Mouse (Mus musculus) ovary, postnatal 36 days (tissue): ENCODE data around the gene Pde5a.

ENCODE experiments used
- DNase-seq: peaks from one replicate; pipeline ENCODE4 v3.0.0; 2022; ENCODE audit warnings: low spot score, mixed read lengths

Pde5a gene

DNA sequence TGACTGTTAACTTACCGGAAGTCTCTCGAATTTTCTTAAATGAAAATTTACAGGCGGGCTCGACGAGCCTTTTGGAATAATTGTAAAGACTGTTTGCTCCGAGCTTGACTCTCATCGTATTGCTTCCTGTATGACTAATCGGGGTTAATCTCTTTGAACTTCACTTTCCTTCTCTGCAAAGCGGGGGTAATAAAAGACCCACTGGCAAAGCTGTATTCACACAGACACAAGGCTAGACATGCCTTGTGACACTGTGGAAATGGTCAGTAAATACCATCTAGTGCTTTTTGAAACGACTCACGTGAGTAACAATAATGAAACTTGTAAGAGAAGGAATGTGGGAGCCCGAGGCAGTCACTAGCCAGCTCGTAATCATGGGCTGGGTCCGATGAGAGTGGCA, 35.0 kb downstream of the Pde5a start:
- no peak for DNase-seq

DNA sequence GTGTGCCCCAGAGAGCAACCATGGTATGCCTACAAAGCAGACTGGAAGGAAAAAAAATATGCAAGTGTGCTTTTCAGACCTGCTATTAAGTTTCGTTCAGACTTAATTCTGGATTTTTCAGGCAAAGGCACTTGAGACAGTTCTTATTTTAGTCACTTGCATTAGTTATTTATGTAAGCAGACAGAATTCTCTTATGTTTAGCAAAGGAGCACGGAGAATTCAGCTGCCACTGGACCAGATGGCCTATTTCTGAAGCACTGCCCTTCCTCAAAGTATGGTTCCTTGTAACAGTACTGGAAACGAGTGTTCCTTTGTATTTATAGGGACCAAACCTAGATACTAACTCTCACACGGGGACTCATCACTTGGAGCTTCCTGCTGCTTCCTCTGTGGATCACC, 38.2 kb downstream of the Pde5a start:
- DNase-seq, result no peak

DNA sequence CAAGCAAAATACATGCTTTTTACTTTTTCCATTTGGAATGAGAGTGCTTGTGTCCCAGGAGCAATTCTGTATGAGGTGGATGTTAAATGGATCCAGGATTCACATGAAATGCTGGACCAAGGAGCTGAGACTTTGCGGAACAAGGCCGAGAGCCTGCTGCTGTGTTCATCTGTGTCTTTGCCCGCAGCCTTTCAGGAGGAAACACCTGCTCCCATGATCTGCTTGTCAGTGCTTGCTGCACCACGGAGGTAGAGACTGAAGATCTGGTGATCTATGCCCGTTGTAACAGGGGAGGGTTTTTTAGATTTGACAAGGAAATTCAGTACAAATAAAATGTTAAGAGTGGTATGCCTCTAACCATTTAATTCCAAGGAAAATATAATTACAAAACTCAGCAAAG, 39.1 kb downstream of the Pde5a start:
- no peak for DNase-seq

DNA sequence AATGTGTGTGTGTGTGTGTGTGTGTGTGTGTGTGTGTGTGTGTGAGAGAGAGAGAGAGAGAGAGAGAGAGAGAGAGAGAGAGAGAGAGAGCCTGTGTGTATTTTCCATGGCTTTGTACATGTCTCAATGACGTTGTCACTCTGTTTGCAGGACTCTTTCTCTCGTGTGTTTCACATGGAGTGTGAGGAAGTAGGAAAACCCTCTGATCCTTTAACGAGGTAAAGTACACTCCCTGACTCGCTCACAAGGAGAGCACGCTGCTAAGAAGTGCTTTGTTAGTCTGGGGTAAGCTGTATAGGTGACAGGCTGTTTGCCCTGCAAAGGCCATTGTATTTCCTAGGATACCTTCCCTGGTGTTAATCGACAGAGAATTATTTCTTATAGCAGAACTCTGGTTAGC, 52.7 kb downstream of the Pde5a start:
- DNase-seq, result no peak

DNA sequence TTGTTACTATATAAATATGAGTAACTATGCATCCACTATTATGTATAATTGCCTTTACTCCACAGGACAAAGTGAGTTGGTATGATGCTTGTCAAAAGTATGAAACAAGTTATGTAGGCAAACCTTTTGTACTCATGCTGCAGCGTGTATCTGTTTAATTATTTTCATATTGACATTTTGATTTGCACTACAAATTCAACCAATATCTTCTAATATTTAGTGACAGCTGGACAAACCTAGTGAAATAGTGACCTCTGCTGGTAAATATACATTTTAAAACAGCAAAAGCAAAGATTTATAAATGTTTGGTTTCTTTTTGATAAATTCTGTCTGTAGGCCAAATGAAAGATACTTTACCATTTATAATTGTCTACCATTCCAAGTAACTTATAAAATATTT, 55.5 kb downstream of the Pde5a start:
- no peak for DNase-seq

DNA sequence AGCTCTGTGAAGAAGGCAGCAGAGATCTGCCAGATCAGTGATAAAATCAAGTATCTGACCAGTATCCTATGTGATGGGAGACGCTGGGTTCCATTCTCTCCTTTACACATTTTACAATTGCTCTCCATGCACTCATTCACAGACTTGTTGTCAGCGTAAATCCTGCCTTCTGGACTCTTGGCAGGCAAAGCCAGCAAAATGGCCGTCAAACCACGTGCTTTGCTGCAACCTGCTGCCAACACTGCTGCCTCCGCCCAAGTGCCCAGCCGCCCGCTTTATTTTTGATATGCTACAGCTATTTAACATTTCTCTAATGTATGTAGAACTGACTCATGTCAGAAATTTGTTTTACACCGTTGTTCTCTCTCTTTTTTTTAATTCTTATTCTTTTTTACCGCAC, 59.6 kb downstream of the Pde5a start:
- DNase-seq, result no peak

DNA sequence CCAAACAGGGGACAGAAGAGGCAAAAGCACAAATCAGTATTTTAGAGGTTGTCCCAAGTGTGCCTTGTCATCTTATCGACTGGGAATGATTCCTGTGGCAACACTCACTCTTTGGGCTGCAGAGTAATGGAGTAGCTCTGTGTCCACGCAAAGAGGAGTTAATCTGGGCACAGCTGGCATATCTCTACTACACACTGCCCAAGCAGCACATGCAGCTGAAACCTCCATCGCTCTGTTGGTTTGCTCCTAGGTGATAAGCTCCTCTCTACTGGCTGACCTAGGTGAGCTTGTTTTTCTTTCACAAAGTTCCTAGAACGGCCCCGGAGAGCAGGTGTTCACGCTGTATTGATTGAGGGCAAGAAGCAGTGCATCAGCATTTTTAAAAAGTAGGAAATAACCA, 60.8 kb downstream of the Pde5a start:
- DNase-seq, result no peak

DNA sequence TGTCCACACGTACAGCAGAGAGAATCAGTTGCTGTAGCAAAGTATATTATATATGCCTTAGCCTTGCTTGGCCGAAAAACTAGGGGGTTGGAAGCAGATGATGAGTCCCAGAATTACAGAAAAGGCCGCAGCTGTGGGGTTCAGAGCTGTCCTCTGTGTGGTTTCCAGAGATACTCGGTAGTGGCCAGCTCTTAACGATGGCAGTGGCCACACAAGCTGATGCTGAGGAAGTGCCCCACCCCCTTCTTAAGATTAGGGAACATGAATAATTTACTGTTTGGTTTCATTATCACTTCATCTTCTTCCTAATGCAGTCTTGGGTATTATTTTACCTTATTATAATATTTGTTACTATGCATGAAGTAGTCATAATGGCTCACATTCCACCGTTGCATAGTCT, 71.3 kb downstream of the Pde5a start:
- no peak for DNase-seq

DNA sequence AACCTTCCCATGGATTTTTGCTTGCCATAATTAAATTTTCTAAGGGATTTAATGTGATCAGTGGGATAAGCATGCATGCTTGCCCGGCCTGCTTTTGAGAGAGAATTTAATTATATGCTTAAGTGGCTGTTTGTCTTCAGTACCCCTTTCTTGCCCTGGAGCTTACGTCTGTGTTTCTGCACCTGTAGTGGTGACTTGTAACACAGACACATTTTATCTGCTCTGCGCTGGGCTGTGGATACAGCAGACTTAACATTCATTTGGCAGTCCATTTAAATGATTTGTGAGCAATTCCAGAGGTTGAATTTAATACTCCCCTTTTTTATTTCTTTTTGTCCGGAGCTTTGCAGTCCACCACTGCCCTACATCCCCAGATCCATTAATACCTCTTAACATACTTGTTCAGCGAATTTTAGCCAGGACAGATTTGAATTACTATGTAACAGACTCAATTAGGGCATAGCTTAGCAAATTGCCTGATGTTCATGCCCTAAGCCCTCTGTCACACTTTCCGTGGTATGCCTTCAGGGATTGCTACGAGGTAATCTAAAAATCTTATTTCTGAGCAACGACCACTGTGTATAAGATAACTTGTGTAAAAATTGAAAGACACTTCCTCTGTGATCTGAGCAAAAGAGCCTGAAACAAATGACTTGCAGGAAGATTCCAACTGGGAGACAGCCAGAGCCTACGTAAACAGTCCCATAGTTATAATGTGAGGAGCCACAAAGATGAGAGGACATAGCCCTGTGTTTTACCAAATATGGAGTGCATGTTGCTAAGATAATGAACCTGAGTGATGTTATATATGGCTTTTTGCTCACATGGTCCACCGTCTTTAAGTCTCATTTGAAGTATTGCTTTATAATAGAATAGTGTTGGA, 72.0 kb downstream of the Pde5a start:
- DNase-seq, result no peak

DNA sequence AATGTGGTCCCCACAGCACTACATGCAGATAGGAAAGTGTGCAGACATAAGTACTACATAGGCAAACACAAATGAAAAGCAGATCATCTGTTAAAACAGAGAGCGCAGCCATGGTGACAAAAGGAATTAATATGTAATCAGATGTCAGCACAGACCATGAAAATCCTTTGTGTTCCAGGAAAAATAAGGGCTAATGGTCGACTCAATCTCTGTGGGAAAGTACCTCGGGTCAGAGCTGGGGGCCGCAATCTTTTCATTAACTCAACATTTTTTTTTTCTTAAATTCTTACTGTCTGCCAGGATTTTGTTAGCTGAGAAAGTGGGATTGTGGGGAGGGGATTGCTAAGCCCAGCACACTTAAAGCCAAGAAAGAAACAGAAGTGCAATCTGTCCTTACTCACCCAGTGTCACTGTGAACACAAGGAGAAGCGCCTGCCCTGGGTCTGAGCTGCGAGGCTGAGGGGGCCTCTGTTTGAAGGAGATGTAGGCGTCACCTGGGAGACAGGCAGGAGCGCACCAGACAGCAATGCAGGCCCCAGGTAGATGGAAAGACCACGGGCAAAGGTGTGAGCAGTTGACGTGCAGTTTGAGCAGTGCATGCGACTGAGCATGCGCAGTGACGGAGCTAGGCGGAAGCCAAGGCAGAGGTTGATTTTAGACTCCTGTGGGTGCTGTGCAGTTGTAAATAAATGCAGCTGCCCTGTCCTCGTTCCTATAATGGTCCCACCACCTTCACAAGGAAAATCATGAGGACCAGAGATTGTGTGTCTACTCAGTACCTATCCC, 72.9 kb downstream of the Pde5a start:
- DNase-seq, result no peak

DNA sequence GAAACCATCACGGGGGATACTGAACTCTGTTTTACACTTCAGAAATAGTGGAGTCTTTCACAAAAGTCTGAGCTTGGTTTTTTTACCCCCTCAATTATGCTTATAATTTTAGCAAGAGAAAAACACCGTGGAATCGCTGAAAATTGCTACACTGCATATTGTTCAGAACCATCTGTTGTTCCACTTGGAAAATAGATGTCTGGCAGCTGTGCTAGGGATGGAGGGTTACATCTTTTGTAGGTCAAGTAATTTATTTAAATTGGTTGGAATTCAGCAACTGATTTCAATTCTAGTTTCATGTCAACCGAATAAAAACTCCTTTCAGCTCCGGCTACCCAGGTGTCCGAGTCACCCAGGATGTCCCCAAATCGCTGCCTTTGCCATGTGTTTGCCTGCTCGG, 78.6 kb downstream of the Pde5a start:
- no peak for DNase-seq

DNA sequence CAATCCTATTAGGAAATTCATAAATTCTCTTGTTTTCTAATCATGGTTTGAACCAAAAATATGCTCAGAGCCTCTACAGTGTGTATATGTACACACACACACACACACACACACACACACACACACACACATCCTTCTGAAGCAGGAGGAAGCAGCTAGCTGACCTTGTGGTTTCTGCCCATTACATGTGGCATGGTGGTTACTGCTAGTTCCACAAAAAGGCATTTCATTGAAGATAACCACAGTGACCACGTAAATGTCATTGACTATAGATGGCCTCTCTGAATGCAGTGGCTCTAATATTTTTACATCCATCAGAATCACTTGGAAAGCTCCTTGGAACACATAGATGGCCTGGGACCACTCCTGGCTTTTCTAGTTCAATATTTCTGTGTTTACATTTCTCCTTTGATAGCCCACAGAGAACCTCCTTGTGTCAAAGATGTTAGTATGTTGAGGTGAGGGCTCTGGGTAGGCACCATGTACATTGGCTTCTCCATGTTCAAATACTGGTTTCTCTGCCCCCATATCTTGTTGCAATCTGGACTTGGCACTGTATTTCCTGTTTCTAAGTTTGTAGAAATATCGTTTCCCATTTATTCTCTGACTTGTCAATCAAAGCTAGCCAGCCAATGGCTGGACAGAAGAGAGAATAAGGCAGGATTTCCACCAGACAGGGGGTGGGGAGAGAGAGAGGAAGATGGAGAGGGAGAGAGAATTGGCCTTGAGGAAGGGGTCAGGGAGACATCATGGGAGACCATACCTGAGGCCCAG, 81.5 kb downstream of the Pde5a start:
- no peak for DNase-seq

DNA sequence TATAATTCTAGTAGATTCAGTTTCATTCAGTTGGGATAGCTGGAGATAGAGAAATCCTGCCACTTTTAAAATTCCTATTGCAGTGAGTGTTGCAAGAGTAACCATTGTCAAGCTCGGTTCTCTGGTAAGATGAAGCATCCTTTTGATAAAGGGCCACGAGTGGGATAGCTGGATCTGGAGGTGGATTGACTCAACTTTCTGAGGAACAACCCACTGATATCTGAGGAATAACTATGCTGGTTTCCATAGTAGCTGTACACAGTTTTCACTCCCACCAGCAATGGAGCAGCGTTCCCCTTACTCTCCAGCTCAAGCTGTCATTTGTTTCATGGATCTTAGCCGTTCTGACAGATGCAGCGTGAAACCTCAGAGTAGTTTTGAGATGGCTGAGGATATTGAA, 82.2 kb downstream of the Pde5a start:
- DNase-seq, result no peak

DNA sequence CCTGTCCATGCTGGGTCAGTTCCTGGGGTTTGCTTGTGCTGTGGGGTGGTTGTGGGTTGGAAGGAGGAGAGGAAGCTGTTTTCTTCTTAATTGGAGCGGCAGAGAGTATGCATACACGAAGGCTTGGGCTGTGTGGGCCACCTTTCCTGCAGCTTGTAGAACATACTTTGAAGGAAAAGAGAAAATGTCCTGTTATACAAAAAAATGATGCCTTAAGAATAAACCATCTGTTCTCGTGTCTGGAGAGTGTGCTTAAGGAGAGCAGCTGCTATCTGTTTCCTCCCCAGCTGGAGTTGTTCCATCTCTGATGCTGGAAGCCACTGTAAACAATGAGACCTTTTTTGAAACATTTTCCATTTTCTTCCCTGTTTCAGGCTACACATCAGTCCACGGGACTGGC, 85.8 kb downstream of the Pde5a start:
- no peak for DNase-seq

DNA sequence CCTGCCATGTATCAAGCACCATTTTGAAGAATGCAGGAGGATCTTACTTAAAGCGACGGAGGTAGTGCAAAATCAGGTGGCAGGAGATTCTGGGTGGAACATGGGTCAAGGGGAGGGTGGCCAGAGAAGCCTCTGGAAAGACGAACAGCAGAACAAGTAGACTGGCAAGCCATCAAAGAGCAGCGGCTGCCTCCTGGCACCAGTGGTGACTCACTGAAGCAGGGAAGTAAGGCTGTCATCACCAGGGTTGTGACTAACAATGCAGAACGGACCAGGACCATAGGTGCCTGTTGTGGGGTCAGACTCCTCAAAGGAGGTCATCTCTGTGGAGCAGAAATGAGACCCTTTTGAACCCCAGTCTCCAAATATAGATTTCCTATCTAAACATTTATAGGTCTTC, 89.5 kb downstream of the Pde5a start:
- no peak for DNase-seq

DNA sequence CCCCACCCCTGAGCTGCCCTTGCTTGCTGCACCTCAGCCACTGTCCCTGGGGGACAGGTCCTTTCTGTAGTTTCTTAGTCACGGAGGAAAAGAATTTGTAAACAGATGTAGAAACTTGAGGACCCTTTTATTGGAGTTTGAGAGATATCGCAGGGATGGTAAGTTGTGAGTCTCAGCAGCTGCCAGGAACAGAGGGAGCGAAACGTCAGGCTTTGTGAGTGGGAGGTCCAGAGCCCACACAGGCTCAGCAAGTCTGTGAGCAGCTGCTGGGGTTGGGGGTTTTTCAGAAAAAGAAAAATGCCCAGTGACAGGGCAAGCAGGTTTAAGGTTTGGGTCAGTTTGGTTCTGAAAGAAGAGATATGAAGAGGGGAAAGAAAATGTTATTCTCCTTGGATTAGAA, 92.0 kb downstream of the Pde5a start:
- DNase-seq, result no peak

DNA sequence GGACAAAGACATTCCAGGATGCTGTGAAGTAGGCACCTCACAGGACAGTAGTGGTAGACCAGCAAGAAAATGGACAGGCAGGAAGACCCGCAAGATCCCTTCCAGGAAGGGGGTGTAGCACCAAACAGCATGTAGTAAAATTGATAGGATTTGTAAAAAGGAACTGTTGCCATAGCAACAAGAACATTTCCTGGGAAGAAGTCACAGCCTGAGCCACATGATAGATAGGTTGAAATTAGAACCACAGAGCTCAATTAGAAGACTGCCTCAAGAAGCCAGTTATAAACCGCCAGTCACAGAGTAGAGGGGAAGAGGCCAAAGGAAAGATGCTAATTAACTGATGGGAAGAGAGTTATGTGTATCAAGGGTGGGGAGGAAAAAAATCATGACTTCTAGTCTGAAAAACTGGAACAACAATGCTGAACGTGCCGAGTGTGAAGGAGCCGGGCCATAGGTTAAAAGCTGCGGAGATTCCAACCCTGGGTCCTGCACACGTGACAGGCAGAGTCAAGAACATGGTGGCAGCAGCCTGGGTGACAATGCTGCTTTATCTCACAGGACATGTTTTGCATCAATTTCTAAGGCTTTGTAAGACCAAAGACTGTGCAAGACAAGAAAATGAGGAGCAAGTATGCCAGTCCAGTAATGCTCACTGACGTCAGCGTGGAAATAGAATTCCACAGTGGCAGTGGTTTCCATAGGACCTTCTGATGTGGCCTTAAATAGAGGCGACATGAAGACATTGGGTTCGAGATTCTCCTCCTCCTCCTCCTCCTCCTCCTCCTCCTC, 99.7 kb downstream of the Pde5a start:
- DNase-seq, result no peak

DNA sequence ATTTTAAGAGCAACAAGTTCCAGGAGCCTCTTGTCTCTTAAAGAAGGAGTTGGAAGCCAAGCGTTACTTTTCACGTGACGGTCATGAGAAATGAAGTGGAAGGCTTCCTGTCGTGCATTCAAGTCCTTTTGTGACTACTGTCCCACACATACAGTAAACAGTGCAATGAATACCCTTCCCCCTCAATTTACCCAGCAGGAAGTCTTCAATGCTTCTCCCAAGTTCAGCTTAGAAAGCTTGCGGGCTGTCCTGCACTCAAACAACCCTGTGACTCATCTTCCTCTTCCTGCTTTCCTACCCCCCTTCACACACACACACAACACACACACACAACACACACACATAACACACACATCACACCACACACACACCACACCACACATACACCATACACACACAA, 105.8 kb downstream of the Pde5a start:
- DNase-seq, result no peak

DNA sequence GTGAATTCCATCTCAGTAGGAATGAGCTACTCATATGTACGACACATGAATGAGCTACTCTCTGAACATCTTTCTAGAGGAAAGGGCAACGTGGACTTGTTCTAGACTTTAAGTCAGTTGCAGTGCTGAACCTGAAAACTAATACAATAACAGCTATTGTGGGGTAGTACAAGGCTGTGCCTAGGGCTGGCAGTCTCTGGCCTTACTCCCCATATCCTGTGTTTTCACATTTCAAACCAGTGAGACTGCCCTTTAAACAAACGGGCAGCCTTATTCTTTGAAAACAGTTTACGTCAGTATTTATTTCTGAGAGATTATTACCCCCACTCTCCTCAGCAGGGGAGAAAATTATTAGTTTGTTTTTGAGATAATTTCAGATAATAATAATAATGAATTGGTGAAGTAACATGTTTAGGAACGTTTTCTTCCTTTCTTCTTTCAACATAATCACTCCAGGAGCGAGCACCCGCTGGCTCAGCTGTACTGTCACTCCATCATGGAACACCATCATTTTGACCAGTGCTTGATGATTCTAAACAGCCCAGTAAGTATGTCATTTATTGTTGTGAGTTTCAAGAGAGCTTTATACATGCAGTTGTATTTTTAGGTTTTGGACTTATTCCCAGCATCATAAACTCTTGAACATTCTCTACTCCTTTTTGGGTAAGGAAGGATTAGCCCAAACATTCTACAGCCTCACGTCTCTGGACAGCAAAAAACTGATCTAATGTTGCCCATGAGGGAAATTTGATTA, 106.5 kb downstream of the Pde5a start:
- no peak for DNase-seq

DNA sequence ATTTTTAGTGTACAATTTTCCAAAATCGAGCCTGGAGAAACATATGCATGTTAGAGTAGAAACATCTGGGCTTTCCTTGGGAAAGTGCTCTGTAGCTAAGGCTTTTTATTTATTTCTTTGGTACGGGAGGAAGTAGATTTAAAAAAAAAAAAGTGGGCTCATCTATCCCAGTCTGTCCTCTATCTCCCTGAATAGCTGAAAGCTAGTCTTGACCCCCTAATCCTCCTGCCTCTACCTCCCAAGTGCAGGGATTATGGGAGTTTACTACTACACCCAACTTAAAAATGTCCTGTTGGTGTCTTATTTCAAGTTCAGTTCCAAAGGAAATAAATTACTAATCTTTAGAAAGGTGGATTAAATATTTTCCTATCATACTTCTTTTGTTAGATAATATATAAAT, 108.9 kb downstream of the Pde5a start:
- no peak for DNase-seq

DNA sequence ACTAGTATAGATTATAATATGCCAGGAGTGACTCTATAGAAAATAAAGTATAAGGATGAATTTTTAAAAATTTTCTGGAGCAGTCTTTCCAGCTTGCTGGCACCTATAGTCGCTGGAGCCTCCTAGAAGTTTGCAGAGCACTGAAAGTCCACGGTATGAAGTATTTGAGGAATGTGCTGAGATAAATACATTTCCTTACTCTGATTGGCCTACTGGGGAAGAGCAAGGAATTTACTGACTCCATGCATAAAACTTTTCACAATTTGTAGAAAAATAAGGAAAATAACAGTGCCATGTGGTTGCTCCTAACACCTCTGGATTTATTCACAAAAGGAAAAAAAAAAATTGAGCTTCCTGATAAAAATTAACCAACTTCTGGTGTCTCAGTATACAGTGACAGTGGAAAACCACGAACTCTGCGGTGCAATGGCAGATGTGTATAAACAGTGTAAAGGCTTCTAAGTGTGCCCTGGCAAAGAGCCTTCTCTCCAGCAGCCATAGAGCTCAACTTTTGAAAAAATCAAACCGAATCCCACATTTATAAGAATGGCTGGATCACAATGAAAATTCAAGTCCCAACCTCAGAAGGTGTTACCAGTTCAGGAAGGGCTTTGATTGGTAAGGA, 119.8 kb downstream of the Pde5a start:
- no peak for DNase-seq
